Mouse (Mus musculus) heart, embryonic 12.5 days (tissue): ENCODE data around the gene Arpc3. TPM values are rescaled to one million over a fixed set of nuclear protein-coding genes. Genes with fewer than 3 reads are reported as not detected.

ENCODE experiments used
- ATAC-seq: fragments of 200-750 bp; cut with Nextera tagmentation; 2 replicates; pipeline ENCODE4 v1.8.0; 2017; ENCODE audit warnings: moderate TSS enrichment, moderate library complexity; ENCODE audit not compliant: insufficient number of reproducible peaks, low FRiP score
- H3K27ac ChIP-seq: fragments of 300-500 bp; sonication (generic); 2 replicates; pipeline ENCODE4 v1.5.1; 2016; ENCODE audit warnings: mild to moderate bottlenecking, moderate library complexity; ENCODE audit not compliant: poor library complexity, severe bottlenecking
- H3K27me3 ChIP-seq: fragments of 300-500 bp; sonication (generic); replicated peaks from 2 replicates; pipeline ENCODE4 v1.6.1; 2016; ENCODE audit warnings: mild to moderate bottlenecking, moderate library complexity
- H3K36me3 ChIP-seq: fragments of 300-500 bp; sonication (generic); 2 replicates; pipeline ENCODE4 v1.6.1; 2016; ENCODE audit warnings: mild to moderate bottlenecking, moderate library complexity
- H3K4me1 ChIP-seq: fragments of 300-500 bp; sonication (generic); replicated peaks from 2 replicates; pipeline ENCODE4 v1.6.1; 2016; ENCODE audit warnings: mild to moderate bottlenecking
- H3K4me2 ChIP-seq: fragments of 300-500 bp; sonication (generic); 2 replicates; pipeline ENCODE4 v1.6.1; 2016; ENCODE audit warnings: mild to moderate bottlenecking, moderate library complexity
- H3K4me3 ChIP-seq: fragments of 300-500 bp; sonication (generic); 2 replicates; pipeline ENCODE4 v1.5.1; 2016; ENCODE audit warnings: mild to moderate bottlenecking
- H3K9ac ChIP-seq: fragments of 300-500 bp; sonication (generic); 2 replicates; pipeline ENCODE4 v1.6.1; 2016; ENCODE audit warnings: mild to moderate bottlenecking, moderate library complexity
- H3K9me3 ChIP-seq: fragments of 300-500 bp; sonication (generic); replicated peaks from 2 replicates; pipeline ENCODE4 v1.6.1; 2016; ENCODE audit warnings: mild to moderate bottlenecking, moderate library complexity
- WGBS: fragments of 180-500 bp; shearing (Covaris S2); methylation state at CpG from one replicate; pipeline ENCODE4 v1.1.7; 2016; 5-methylcytosine and 5-hydroxymethylcytosine counted together
- polyA plus RNA-seq: library from polyadenylated mRNA; unstranded; fragments of >200 nt; fragmentation: Nextera tagmentation; extraction: Ambion mirVana; gene quantifications from 2 replicates; pipeline ENCODE4 v1.2.1, GENCODE M21; 2016

The Arpc3 gene
- polyA plus RNA-seq, 1 experiment from 2014 or later = 105 TPM

DNA sequence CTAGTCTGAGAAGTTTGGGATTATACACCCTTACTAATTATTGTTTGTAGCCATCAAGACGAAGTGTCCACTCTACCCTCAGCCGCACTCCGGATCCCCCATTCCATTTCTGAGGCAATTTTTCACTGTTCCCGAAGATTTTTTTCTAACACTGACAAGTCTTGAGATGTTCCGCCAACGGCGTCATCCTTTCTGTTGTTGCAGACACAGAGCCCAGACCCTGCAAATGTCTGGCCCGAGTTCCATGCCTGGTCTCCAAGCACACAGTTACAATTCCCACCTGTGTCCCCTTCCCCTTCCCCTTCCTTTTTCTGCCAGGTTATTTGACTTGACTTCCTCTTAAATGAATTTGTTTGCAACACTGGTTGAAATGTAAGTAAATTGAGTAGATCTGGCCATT lies 8.2 kb downstream of the Arpc3 start:
- Histone ChIP-seq H3K4me1 (peaks cover 31% of the 10 kb centered on the region), H3K4me2 (no peak overlapping the region), H3K9me3 (no peaks in the 10 kb centered on the region), H3K9ac (no peak overlapping the region), H3K27me3 (no peaks in the 10 kb centered on the region), H3K36me3 (peaks cover 73% of the 10 kb centered on the region), H3K4me3 (no peak overlapping the region), H3K27ac (no peak overlapping the region)
- no peak for ATAC-seq
- 89% methylated on average over 8 of the region's 8 CpGs for WGBS

- H3K9me3 ChIP-seq = no peaks in the 10 kb centered on the region
- no peak overlapping the region for H3K9ac ChIP-seq
- H3K27ac ChIP-seq = peak overlapping the region; percentile 6; the same call in 1 of the 2 replicates
- no peak overlapping the region for H3K4me3 ChIP-seq
- H3K4me1 ChIP-seq = peaks cover 31% of the 10 kb centered on the region
- peaks cover 77% of the 10 kb centered on the region for H3K36me3 ChIP-seq
- 66% methylated on average over 18 of the region's 18 CpGs for WGBS
- ATAC-seq = no peak
- H3K4me2 ChIP-seq = no peak overlapping the region
- H3K27me3 ChIP-seq = no peaks in the 10 kb centered on the region
These were observed 9.1 kb downstream of the Arpc3 start for GRCm38 (mm10) chr5:122400628-122401302.

DNA sequence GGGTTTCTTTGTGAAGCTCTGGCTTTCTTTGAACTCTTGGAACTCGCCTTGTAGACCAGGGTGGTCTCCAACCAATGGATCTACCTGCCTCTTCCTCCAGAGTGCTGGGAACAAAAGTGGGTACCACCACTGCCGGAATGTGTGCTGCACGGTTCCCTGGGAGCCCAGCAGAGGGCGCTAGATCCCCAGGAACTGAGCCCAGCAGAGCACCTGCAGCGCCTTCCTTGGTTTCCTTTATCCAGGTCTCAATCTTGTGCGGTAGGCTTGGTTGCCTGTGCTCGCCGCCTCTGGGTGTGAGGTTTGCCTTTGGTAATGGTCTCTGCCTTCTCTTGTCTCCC lies 9.6 kb downstream of the Arpc3 start:
- no peak; the same call in 1 of the 2 replicates for ATAC-seq
- Histone ChIP-seq H3K9me3 (no peaks in the 10 kb centered on the region), H3K27me3 (no peaks in the 10 kb centered on the region), H3K9ac (no peak overlapping the region), H3K27ac (no peak overlapping the region), H3K4me2 (no peak overlapping the region), H3K4me1 (peaks cover 31% of the 10 kb centered on the region), H3K36me3 (peaks cover 82% of the 10 kb centered on the region), H3K4me3 (no peak overlapping the region)
- 24% methylated on average over 8 of the region's 8 CpGs for WGBS

DNA sequence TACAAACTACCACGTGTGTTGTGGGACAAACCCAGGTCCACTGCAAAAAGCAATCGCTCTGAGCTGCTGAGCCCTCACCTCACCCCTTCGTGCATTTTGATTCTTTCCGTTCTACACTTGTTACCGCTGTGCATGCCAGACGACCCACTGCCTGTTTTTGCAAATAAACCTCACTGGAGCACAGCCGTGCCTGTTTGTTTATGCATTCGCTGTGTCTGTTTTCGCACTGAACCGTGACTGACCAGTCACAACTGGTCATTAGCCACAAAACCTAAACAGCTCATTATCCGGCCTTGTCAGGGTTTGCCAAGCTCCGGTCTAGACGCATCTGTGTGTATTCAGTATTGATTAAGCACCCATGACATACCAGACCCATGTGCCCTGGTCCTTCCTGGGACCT lies 10.5 kb downstream of the Arpc3 start:
- no peaks in the 10 kb centered on the region for H3K27me3 ChIP-seq
- H3K27ac ChIP-seq = no peak overlapping the region
- H3K36me3 ChIP-seq = peaks cover 83% of the 10 kb centered on the region
- H3K9me3 ChIP-seq = no peaks in the 10 kb centered on the region
- 91% methylated on average over 13 of the region's 13 CpGs for WGBS
- ATAC-seq = no peak
- H3K4me1 ChIP-seq = peaks cover 26% of the 10 kb centered on the region
- H3K9ac ChIP-seq = no peak overlapping the region
- H3K4me2 ChIP-seq = no peak overlapping the region
- no peak overlapping the region for H3K4me3 ChIP-seq

- 80% methylated on average over 5 of the region's 5 CpGs for WGBS
- no peak overlapping the region for H3K9ac ChIP-seq
- no peak overlapping the region for H3K4me3 ChIP-seq
- no peak overlapping the region for H3K27ac ChIP-seq
- no peaks in the 10 kb centered on the region; the same call in 1 of the 2 replicates for H3K9me3 ChIP-seq
- no peaks in the 10 kb centered on the region for H3K27me3 ChIP-seq
- ATAC-seq = no peak
- H3K4me2 ChIP-seq = no peak overlapping the region
- peaks cover 26% of the 10 kb centered on the region for H3K4me1 ChIP-seq
- peaks cover 84% of the 10 kb centered on the region for H3K36me3 ChIP-seq
These were observed 11.1 kb downstream of the Arpc3 start for GRCm38 (mm10) chr5:122402772-122403171.

- Histone ChIP-seq H3K9me3 (no peaks in the 10 kb centered on the region; the same call in 1 of the 2 replicates), H3K36me3 (peaks cover 80% of the 10 kb centered on the region), H3K27me3 (no peaks in the 10 kb centered on the region), H3K4me3 (no peak overlapping the region), H3K4me2 (no peak overlapping the region), H3K9ac (no peak overlapping the region), H3K4me1 (peaks cover 22% of the 10 kb centered on the region), H3K27ac (no peak overlapping the region)
- WGBS = 89% methylated on average over 12 of the region's 12 CpGs
- ATAC-seq = no peak
These were observed 11.7 kb downstream of the Arpc3 start for GRCm38 (mm10) chr5:122403362-122403761.

GRCm38 (mm10) chr5:122405537-122405936 lies 13.9 kb downstream of the Arpc3 start:
- peaks cover 81% of the 10 kb centered on the region for H3K36me3 ChIP-seq
- no peak overlapping the region for H3K4me2 ChIP-seq
- H3K27ac ChIP-seq = no peak overlapping the region
- WGBS = 94% methylated on average over 10 of the region's 10 CpGs
- no peak for ATAC-seq
- no peaks in the 10 kb centered on the region for H3K27me3 ChIP-seq
- peaks cover 6% of the 10 kb centered on the region; the same call in 1 of the 2 replicates for H3K9me3 ChIP-seq
- no peak overlapping the region for H3K9ac ChIP-seq
- peaks cover 11% of the 10 kb centered on the region for H3K4me1 ChIP-seq
- no peak overlapping the region for H3K4me3 ChIP-seq

DNA sequence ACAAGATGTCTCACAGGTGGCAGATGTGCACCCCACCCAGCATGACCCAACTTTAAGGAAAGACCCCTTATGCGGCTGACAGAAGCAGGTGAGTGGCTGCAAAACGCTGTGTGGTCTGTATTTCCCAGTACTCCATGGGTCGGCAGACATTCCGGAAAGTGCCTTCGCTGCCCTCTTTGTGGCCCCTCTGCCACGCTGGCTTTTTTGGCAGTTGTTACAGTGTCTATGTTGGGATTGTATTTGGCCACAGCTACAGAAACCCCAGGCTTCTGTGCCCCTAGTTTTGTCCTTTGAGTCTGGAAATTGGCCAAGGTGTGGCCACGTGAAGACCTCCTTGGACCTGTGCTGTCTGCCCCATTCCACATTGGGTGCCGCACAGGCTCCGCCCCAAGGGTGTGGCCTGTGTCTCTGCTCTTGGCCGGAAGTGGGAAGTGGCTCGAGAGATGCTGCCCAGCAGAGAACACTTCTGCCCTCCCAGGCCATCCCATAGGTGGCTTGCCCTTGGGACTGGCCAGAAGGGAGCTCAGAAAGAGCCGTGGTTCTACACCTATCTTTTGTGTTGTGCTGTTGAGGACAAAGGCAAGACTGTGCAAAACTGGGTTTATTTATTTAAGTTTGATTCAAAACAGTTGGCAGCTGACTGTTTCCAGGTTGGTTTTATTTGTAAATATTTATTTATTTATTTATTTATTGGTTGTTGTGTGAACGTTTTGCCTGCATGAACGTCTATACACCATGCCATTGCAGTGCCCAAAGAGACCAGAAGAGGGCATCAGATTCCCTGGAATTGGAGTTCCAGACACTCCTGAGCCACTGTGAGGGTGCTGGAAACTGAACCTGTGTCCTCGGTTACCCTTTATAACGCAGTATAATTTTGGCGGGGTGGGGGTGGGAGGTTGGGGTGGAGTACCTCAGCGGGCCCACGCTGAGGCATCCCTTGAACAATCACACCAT lies 18.3 kb downstream of the Arpc3 start:
- 84% methylated on average over 19 of the region's 19 CpGs for WGBS
- H3K27ac ChIP-seq = no peak overlapping the region
- peaks cover 42% of the 10 kb centered on the region for H3K36me3 ChIP-seq
- no peak overlapping the region for H3K4me2 ChIP-seq
- no peak overlapping the region for H3K4me3 ChIP-seq
- peaks cover 8% of the 10 kb centered on the region; the same call in 1 of the 2 replicates for H3K9me3 ChIP-seq
- no peak overlapping the region for H3K9ac ChIP-seq
- no peak for ATAC-seq
- no peaks in the 10 kb centered on the region for H3K27me3 ChIP-seq
- no peaks in the 10 kb centered on the region for H3K4me1 ChIP-seq

DNA sequence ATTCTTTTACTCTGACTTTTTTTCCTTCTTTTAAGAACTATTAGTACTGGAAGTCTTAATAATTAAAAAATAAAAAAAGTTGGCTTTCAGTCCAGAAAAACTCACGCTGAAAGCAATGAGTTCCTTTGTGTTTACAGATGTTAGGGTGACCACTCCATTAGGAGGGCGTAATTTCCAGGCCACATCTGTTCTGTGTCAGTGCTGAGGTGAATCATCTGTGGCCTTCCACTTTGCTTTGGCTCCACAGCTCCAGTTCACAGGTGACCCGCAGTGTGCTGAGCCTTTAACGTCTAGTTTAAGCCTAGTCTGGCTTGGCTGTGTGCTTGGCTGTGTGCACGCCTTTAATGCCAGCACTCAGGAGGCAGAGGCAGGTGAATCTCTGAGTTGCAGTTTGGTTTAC lies 20.2 kb downstream of the Arpc3 start:
- H3K27ac ChIP-seq = no peak overlapping the region
- H3K27me3 ChIP-seq = no peaks in the 10 kb centered on the region
- 82% methylated on average over 5 of the region's 5 CpGs for WGBS
- no peak overlapping the region for H3K4me2 ChIP-seq
- no peaks in the 10 kb centered on the region for H3K4me1 ChIP-seq
- peaks cover 23% of the 10 kb centered on the region for H3K36me3 ChIP-seq
- H3K4me3 ChIP-seq = no peak overlapping the region
- ATAC-seq = no peak
- H3K9me3 ChIP-seq = peaks cover 8% of the 10 kb centered on the region; the same call in 1 of the 2 replicates
- no peak overlapping the region for H3K9ac ChIP-seq

DNA sequence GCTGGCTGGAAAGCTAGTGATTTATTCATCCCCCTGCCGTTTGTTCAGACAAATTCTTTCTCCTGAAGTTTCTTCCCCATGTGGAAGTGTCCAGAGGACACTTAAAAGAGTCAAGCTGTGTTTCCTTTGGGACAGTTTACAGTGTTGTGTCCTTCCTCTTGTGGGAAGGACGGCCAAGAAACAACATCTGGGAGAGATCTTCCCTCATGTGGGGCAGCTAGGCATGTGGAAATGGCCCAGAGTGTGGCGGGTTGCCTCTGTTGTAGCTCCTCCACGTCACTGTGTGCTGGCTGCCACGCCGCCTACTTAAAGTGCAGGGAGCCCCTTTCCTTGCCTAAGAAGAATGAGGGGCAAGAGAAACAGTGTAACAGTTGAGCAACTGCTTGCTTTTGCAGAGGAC lies 21.1 kb downstream of the Arpc3 start:
- Histone ChIP-seq H3K4me3 (no peak overlapping the region), H3K27ac (no peak overlapping the region), H3K9ac (no peak overlapping the region), H3K4me2 (no peak overlapping the region), H3K27me3 (no peaks in the 10 kb centered on the region), H3K36me3 (peaks cover 16% of the 10 kb centered on the region), H3K9me3 (0 out of 2 replicates have a peak, but pooled peaks cover 8% of the 10 kb centered on the region), H3K4me1 (no peaks in the 10 kb centered on the region)
- 53% methylated on average over 6 of the region's 6 CpGs for WGBS
- ATAC-seq = no peak

- H3K4me2 ChIP-seq = no peak overlapping the region
- no peaks in the 10 kb centered on the region for H3K27me3 ChIP-seq
- H3K4me1 ChIP-seq = no peaks in the 10 kb centered on the region
- H3K27ac ChIP-seq = no peak overlapping the region
- no peak for ATAC-seq
- 0 out of 2 replicates have a peak, but pooled peaks cover 8% of the 10 kb centered on the region for H3K9me3 ChIP-seq
- 89% methylated on average over 5 of the region's 5 CpGs for WGBS
- no peak overlapping the region for H3K4me3 ChIP-seq
- peaks cover 14% of the 10 kb centered on the region for H3K36me3 ChIP-seq
- no peak overlapping the region for H3K9ac ChIP-seq
These were observed 22.7 kb downstream of the Arpc3 start for GRCm38 (mm10) chr5:122414351-122414750.
